Mouse (Mus musculus) adrenal gland, adult (tissue): Measurements from ENCODE around the gene Ttll1.
"Not testable (repeated sequence)": the region's sequence is repeated elsewhere in the genome, so short reads cannot be mapped to it uniquely, and the experiment has no call there.

ENCODE experiments used
- DNase-seq, 2 experiments: peaks; one replicate each; pipeline ENCODE4 v3.0.0; 2022 to 2023; ENCODE audit warnings: low spot score in 1 of 2; ENCODE audit not compliant: inconsistent age in 2 of 2

Ttll1 gene

DNA sequence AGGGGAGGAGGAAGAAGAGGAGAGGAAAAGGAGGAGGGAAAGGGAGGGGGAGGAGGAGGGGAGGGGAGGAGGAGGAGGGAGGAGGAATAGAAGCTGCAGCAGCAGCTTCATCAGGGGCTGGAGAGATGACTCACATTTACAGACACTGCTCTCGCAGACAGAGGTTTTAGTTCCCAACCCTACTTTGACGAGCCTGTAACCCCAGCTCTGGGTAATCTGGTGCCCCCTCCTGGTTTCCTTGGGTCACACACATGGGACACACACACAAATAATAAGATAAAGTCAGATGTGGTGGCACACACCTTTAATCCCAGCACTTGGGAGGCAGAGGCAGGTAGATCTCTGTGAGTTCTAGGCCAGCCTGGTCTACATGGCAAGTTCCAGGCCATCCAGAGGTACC lies 27.2 kb downstream of the Ttll1 start:
- peak; percentile 50 to 68 for DNase-seq

DNA sequence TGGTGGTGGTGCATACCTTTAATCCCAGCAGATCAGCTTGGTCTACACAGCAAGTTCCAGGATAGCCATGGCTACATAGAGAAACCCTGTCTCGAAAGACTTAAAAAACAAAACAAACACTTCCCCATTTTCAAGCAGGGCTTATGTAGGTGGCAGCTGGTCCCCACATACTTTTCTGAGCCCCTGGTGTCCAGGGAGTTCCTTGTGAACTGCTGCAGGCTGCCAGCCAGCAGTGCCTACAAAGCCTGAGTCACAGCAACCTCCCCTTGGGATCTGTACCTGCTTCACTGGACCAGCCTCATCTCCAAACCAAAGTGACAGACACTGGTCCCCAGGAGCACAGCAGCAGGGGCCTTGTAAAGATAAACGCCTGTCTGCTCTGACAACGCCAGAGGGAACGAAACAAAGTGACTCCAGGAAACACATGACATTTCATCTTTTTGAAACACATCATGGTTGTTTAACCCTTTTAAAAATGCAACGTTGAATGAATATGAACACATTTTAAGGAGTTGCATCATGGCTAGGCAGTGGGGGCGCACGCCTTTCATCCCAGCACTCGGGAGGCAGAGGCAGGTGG lies 28.0 kb downstream of the Ttll1 start:
- DNase-seq: no peak

DNA sequence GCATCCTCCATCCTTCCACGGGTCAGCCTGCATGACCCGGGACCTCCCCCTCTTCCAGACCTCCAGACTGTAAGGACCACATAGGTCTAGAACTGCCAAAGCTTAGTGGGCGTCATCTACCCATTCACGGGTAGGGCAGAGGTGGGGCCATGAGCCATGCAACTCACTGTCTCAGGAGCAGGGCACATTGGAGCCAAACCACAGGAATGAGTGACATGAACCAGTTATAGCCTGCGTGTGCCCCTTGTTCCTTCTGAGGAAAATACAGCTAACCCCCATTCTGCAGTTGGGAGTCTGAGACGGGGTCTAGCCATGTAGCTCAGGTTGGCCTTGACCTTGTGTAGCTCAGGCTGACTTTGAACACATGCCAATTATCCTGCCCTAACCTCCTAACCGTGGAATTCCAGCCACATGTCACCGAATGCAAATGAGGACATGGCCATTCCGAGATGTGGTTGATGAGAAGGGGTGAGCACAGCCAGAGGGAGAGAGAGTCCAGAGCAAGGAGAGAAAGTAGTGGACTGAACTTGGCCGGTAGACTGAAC lies 29.4 kb downstream of the Ttll1 start:
- DNase-seq: no peak

DNA sequence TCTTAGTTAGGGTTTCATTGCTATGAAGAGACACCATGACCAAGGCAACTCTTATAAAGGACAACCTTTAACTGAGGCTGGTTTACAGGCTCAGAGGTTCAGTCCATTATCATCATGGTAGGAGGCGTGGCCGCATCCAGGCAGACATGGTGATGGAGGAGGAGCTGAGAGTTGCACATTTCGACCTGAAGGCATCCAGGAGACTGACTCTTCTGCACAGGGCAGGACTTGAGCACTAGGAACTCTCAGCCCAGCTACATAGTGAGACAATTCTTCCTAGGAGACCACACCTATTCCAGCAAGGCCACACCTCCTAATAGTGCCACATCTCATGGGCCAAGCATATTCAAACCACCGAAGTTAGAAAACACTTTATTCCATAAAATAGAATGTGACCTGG lies 30.9 kb downstream of the Ttll1 start:
- DNase-seq: no peak

DNA sequence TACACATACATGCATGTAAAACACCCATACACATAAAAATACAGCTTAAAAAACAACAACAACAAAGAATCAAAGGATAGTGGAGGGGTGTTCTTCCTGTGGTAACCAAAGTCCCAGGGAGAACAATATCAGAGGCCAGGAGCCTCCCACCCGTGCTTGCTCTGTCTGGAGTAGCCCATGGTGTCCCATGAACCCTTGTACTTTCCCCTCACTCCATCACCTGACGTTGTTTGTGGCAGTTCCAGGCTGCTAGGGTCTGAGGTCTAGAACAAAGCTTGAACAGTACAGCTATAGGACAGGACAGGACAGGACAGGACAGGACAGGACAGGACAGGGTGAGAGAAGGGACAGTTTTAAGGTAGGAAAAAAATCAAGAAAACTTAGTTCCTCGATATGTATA lies 32.6 kb downstream of the Ttll1 start:
- no peak for DNase-seq

DNA sequence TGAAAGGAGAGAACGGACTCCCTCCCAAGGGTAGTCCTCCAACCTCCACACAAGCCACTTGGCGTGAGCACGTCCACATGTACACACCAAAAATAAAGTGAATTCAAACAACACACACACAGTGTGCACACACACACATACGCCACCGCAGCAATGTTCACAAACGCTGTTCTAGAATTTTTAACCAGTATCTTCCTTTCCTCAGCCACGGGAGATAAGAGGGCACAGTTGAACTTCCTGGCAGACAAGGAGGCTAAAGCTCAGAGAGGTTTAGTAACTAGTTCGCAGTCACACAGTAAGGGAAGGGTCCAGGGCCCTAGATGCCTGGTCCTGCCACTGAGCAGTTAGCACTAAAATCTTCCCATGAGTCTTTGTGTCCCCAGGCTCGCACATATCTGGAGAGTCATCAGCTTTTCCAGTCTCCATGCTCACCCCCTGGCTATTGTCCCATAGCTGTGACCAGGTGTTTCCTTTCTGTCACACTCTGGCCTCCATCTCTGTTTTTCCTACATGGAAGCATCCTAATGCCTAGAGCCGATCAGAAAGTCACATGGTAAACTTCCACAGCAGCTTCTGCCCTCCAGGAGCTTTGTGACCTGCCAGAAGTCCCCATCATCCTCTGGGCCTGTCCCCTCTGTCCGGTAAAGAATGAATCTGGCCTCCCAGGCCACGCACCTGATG lies 34.0 kb downstream of the Ttll1 start:
- DNase-seq: no peak

DNA sequence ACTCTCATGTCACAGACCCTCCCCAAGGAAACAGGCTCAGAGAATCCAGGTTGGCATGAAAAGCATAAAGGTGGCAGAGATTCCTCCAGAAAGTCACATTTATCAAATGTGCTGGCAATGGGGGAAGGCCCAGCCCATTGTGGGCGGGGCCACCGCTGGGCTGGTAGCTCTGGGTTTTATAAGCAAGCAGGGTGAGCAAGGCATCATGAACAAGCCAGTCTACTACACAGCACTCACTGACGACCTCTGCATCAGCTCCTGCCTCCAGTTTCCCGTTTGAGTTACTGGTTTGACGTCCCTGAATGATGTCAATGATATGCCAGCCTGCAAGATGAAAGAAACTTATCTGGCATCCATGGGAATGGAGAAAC lies 36.2 kb downstream of the Ttll1 start:
- peak; percentile 63 to 81 for DNase-seq

DNA sequence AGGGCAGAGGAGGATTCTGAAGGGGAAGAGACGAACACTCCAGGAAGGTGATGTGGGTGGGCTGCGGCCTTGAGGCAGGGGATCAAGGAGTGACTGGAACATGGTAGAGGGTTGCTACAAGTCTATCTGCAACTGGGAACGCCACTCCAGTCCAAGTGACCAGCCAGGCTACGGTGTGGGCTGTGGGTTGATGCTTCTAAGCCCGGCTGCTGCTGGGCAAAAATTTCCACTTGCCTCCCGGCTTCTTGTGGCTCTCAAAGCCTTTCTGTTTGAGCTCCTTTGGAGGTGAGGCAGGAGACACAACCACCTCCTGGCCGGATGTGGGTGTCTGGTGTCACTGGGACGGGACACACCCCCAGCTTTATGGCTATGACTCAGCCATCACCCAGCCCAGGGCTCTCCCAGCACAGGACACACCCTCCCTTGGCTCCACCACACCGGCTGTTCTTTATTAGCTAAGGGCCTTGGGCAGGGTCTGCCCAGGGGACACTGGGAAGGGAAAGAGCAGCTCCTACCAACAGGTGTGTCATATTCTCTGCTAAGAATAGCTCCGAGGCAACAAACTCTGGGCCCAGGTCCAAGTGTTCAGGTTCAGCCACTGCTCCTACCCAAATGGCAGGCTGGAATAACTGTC lies 36.7 kb downstream of the Ttll1 start:
- peak; percentile 84 to 88 for DNase-seq

DNA sequence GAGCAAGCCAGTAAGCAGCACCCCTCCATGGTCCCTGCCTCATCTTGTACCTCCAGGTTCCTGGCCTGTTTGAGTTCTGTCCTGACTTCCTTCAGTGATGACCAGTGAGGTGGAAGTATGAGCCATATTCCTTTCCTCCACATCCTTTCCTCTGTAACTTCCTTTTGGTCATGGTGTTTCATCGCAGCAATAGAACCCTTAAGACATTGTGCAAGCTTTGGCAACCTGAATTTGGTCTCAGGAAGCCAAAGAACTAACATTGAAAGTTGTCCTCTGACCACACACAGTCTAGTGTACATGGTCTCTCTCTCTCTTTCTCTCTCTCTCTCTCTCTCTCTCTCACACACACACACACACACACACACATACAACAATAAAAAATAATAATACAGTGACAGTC lies 37.4 kb downstream of the Ttll1 start:
- no peak for DNase-seq

DNA sequence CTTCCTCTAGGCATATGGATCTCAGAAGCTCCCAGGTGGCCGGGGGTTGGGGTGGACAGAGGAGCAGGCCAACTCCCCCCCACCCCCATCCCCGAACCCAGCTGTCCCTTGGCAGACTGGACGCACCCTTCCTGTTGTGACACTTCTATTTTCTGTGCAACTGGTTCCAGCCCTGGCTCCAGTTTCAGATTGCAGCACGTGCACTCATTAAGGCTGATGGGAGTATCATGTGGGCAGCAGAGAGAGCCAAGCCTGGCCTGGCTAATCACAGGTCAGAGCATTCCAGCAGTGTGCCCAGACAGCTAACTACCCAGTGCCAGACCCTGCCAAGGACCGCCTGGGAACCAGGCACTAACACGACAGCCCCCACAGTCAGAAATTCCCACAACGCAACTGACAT lies 39.2 kb downstream of the Ttll1 start:
- DNase-seq: peak in 1 of 2 experiments; percentile 39

DNA sequence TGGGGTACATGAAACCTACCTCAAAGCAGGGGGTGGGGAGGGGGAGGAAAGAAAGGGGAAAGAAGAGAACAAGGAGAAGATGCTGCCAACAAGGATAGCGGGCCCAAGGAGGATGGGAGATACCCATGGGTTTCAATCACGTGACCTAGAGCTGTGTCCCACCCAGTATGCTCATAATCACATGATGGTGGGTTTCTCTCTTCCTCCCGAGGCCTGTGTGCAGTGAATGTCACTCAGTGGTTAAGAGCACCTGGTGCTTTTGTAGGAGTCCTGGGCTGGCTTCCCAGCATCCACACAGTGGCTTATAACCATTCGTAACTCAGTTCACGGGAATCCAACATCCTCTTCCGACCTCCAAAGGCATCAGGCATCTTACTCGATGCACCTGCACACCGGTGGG lies 40.2 kb downstream of the Ttll1 start:
- no peak for DNase-seq

DNA sequence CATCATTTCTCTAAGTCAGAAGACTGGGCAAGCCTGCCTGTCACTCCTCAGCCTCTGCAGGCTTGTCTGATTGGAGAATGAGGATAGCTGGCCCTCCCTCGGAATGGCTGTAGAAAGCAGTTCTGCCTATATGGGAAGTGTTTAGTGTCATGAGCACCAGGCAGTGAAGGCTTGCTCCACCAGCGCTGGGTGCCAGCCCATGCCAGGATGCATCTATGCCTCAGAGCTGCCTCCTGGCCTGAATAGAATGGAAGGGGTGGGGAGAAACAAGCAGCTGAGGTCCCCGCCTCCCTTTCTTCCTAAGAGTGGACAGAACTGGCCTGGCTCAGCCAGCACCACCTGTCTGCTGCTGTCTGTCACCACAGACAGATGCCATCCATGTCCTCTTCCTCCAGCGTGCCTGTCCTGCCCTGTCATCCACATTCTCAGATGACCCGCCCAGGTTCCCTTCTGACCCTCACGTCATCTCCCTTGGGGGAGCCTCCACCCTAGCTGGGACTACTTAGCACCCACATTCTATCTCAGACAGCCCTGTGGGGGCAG lies 41.3 kb downstream of the Ttll1 start:
- DNase-seq: no peak

DNA sequence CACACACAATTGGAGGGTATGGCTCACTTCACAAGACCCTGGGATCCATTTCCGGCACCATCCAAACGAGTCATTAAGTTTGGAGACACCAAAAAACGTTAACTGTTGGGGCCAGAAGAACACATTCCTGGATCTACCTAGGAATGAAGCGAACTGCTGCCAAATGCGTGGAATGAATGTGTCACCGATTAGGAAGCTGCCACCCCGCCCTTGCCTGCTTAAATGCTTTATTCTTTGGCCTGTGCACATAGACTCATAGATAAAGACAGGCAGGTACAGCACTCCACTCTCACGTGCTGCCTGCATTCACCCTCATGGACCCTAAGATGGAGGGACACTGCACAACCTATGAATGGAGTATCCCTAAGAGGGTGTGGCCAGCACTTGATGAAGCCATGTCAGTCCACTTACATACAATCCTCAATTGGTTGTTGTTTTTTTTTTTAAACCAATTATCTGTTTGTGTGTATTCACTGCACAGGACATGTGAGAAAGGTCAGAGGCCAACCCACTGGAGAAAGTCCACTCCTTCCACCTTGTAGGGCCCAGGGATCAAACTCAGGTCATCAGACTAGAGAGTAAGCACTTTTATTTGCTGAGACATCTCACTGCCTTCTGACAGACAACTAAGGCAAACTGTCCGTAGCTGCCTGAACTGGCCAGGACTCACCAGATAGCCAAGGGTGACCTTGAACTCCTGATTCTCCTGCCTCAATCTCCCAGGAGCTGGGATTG lies 43.3 kb downstream of the Ttll1 start:
- no peak for DNase-seq

DNA sequence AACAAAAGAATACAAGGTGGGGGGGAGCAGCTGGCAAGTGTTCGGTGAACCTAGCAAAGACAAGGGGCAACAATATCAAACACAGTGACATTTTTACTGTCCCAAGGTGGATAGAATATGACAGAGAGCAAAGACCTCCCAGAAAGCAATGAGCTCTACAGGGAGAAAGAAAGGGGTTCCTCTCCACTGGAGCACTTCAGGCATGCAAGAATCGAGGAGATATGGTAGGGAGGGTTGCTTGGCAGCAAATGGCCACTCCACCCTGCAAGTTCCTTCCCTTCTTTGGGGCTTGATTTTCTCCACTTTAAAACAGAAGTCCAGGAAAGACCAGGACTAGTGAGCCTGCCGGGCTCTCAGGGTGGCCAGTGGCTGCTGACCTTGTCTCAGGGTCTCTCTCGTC lies 44.4 kb downstream of the Ttll1 start:
- DNase-seq: no peak

DNA sequence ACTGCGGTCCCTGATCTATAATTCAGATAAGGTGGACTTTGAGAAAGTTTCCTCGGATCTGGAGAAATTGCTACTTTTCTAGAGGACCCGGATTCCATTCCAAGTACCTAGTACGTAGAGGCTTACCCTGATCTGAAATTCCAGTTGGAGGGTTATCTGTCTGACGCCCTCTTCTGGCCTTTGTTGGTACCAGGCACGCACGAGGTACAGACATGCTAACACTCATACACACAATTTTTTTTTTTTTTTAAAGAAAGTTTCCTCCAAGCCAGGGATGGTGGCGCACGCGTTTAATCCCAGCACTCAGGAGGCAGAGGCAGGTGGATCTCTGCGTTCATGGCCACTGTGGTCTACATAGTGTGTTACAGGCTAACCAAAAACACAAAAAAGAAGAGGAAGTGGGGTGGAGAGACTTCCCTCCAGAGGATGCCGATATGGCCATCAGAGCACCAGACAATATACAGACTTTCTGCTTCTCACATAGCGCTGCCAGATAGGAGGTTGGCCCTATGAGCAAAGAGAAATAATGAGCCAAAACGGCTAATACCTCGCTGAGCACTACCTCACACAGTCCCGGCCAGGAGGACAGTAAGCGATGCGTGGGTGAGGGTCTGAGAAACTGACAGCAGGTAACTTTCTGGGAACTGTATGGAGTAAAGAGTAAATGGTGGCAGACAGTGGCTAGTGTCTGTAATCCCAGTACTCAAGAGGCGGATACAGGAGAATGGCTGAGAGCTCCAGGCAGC lies 45.6 kb downstream of the Ttll1 start:
- no peak for DNase-seq

DNA sequence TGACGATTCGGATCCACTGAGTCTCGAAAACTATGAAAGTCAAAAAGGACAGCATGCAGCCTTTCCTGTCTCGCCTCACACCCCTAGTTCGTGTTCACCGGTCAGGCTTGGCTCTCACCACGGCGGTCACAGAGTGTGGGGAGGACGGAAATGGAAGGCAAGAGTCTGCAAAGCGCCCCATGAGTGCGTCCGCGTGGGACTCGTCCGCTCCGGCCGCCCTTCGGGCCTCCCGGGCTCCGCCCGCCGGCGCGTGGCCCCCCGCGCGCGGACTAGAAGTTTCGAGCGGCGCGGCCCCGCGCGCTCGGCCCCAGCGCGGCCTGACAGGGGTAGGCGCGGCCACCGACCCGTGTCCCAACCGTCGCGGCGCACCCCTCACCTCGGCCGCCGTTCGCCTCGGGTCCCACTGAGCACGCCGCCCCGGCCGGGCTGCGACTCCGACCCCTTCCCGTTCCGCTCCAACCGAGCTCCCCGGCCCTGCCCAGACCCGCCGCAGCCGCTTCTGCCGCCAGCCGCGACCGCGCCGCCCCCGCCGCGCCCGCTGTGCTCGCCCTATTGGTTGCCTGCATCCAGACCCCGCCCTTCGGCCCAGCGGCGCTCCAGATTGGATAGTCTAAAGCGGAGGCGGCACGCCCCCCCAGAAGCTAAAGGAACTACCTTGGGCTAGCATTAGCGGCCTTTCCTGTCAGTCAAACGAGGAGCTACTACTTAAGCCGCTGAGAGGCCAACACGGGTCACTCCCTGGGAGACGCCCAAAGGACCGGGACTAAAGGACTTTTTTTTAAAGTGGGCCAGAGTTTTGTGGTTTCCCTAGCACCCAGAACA lies 46.4 kb downstream of the Ttll1 start, which contains the start of gene Pacsin2:
Pacsin2 (minus strand) TSS at position 524 of the 822 bp plus-strand sequence.
- DNase-seq: peak; percentile 99

DNA sequence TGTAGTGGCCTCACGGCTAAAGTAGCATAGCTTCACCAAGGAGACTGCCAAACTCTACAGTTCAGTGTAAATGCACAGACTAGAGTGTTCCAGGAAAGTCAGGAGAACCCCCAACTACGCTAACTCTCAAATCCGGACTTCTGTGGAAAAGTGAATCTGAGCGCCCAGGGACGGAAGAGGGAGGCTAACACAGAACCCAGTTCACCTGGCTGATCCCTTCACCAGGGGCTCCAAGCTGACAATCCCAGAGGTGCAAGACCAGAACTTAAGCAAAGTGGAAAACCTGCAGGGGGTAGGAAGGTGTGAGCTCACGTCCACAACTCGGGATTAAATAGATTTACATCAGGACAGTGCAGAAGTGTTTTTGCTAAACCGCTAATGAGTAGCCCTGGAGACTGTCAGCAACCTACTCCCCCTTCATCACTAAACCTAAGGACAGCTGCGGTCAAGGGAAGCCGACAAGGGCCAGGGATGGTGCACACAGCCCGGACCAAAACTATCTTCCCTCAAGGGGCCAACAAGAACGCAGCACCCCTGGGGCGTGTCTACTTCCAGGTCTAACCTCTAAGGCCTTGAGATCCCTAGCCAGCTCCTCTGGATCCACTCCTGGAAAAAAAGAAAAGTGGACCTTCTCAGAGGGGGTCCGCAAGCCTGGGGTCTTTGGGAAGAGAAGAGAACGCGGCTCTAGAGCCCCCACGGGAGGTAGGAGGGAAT lies 47.2 kb downstream of the Ttll1 start:
- peak in 1 of 2 experiments; percentile 56 for DNase-seq

DNA sequence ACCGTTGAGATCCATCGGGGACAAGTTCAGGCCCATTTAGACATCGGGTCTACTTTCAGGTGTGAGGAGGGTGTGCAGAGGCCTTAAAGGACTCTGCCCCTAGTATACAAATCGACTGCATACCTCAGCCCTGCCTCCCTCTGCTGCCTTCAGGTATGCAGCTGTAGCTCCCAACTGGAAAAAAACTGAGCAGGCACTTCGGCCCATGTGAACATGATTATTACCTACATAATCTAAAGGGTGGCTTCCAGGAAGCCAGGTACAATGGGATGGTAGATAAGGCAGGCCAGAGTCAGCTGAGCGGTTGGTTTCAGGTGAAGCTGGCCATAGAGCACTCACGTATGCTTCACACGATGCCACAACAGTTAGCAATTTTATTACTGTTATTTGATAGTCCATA lies 48.3 kb downstream of the Ttll1 start:
- not testable (repeated sequence) for DNase-seq

DNA sequence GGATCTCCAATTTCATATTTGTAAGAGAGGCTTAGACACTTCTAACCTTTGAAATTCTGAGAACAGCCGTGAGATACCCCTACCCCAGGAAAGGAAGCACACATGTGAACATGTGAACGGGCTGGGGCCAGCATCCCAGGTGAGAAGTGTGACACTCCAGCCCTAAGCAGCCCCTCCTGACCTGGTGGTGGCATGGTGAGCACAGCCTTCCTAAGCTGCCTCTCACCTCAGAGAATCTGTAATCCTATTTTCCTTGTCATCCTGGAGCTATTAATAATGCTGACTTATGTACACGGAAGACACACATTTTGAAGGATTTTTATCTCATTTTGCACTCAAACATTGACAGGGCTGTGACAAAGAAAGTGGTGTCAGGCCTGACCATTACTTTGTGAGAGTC lies 49.8 kb downstream of the Ttll1 start:
- no peak for DNase-seq
